Mouse (Mus musculus) brain, embryonic 14.5 days (tissue): ENCODE measurements around the gene C1qb.

Source experiments
- CTCF ChIP-seq: fragments of 200-500 bp; IDR thresholded peaks from 2 replicates; pipeline ENCODE4 v1.5.1; 2012; ENCODE audit warnings: inconsistent platforms, mild to moderate bottlenecking, moderate library complexity, borderline replicate concordance; ENCODE audit not compliant: insufficient read depth, insufficient read length; ENCODE audit errors: extremely low read depth
- POLR2A ChIP-seq: fragments of 200-500 bp; IDR thresholded peaks from 2 replicates; pipeline ENCODE4 v1.6.1; 2012; ENCODE audit warnings: mild to moderate bottlenecking, inconsistent platforms, borderline replicate concordance; ENCODE audit not compliant: poor library complexity, insufficient read depth, insufficient read length, severe bottlenecking; ENCODE audit errors: extremely low read depth

DNA sequence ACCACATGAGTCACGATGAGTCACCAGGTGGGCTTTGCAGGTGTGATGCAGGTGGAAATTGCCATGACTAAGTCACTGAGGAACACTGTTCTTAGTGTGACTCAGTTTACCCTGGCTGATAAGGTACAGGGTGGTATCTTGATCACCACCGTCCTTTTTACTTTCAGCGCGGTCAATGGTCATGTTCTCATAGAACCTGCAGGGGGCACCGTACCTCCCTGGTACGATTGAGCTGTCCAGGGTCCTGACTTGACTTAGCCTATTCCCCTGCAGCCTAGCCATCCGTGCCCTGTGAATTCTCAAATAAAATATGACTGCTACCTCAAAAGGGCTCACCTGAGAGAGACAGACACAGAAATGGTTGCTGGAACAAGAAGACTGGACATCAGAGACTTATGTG is 21.0 kb upstream of the C1qb start:
- TF ChIP-seq CTCF = peak; percentile 77
- no peak for TF ChIP-seq POLR2A
